Mouse (Mus musculus): ENCODE measurements around the gene Cux2. TPM values are rescaled to one million over a fixed set of nuclear protein-coding genes. Genes with fewer than 3 reads are reported as not detected.
A peak's percentile ranks its signal among the peaks of the same experiment; 100 is the strongest.

Gene Cux2
- total and polyA plus RNA-seq, 3 experiments, result 0.17 TPM; not detected in 2

- DNase-seq (ENCODE audit: extremely low read depth), result no peak
- Histone ChIP-seq H3K79me2 (replicated peaks; ENCODE audit: control insufficient read depth, extremely low read depth, insufficient read depth, poor library complexity, severe bottlenecking) (peaks cover 80% of the 10 kb centered on the region), H3K27me3 (replicated peaks) (no peaks in the 10 kb centered on the region), H3K9me3 (replicated peaks; ENCODE audit: low read length) (peaks cover 2% of the 10 kb centered on the region), H3K9ac (ENCODE audit: insufficient read depth, low read depth) (peak overlapping the region; percentile 39; the same call in 1 of the 2 replicates), H3K4me1 (ENCODE audit: control insufficient read depth in 1 of 2, insufficient read depth in 2 of 2) (peaks cover 25 to 38% of the 10 kb centered on the region in 2 experiments), H3K36me3 (replicated peaks in 1 of 2; ENCODE audit: control insufficient read depth in 1 of 2, insufficient read depth in 1 of 2, low read length in 1 of 2) (peaks cover 47 to 51% of the 10 kb centered on the region in 2 experiments), H3K4me2 (ENCODE audit: insufficient read depth, low read depth, poor library complexity, severe bottlenecking) (peak overlapping the region; percentile 74), H3K4me3 (replicated peaks in 1 of 3; ENCODE audit: low read depth in 2 of 3, low read length in 2 of 3, poor library complexity in 1 of 3) (peak overlapping the region in 2 of 3 experiments; percentile 71 to 86), H3K27ac (ENCODE audit: insufficient read depth, low read depth) (peak overlapping the region; percentile 3; the same call in 1 of the 2 replicates)
- in situ Hi-C loops (cut with MboI; ENCODE audit: low pct_ligation_motif_present, low pct_unique_long_range_greater_than_20kb, low sequenced_read_pairs) (no loop called here), dilution Hi-C loops (cut with MboI; ENCODE audit: extremely low pct_ligation_motif_present, extremely low pct_unique_long_range_greater_than_20kb, low sequenced_read_pairs) (no loop called here)
- TF ChIP-seq IRF4 (IDR thresholded peaks at IDR 0.05; ENCODE audit: low read depth, low read length) (no peak), RCOR1 (conservative IDR thresholded peaks at IDR 0.05; ENCODE audit: low read depth, low read length) (no peak), POLR2A (IDR thresholded peaks at IDR 0.05; ENCODE audit: low read depth, low read length) (no peak), HCFC1 (IDR thresholded peaks at IDR 0.05; ENCODE audit: low read depth, low read length) (no peak), MAZ (IDR thresholded peaks at IDR 0.05; ENCODE audit: low read depth, low read length) (no peak), BHLHE40 (IDR thresholded peaks at IDR 0.05; ENCODE audit: low read depth, low read length) (no peak), NRF1 (IDR thresholded peaks at IDR 0.05; ENCODE audit: low read depth, low read length) (no peak), GABPA (IDR thresholded peaks at IDR 0.05; ENCODE audit: insufficient replicate concordance, low read depth, low read length) (no peak), RAD21 (IDR thresholded peaks at IDR 0.05; ENCODE audit: low read depth, low read length) (no peak), EP300 (IDR thresholded peaks at IDR 0.05; ENCODE audit: low read length) (no peak), USF2 (conservative IDR thresholded peaks at IDR 0.05; ENCODE audit: low read depth, low read length) (no peak), MEF2A (IDR thresholded peaks at IDR 0.05; ENCODE audit: borderline replicate concordance, low read depth, low read length) (no peak), ZKSCAN1 (IDR thresholded peaks at IDR 0.05; ENCODE audit: borderline replicate concordance, low read depth, low read length) (no peak), JUN (IDR thresholded peaks at IDR 0.05; ENCODE audit: insufficient read depth, low read depth, low read length) (no peak), TCF12 (IDR thresholded peaks at IDR 0.05; ENCODE audit: low read depth, low read length) (no peak)
These were observed 217.3 kb downstream of the Cux2 start for GRCm38 (mm10) chr5:121832376-121833155.

GRCm38 (mm10) chr5:121831002-121831601 is 218.8 kb downstream of the Cux2 start:
- dilution Hi-C loops (cut with MboI; ENCODE audit: extremely low pct_ligation_motif_present, extremely low pct_unique_long_range_greater_than_20kb, low sequenced_read_pairs), result no loop called here
- Histone ChIP-seq H3K27ac (ENCODE audit: insufficient read depth, low read depth) (no peak overlapping the region), H3K4me3 (replicated peaks in 1 of 3; ENCODE audit: low read depth in 2 of 3, low read length in 2 of 3, poor library complexity in 1 of 3) (peak overlapping the region in 1 of 3 experiments; percentile 4), H3K9ac (ENCODE audit: insufficient read depth, low read depth) (no peak overlapping the region), H3K4me1 (ENCODE audit: control insufficient read depth in 1 of 2, insufficient read depth in 2 of 2) (peaks cover 31 to 53% of the 10 kb centered on the region in 2 experiments), H3K79me2 (replicated peaks; ENCODE audit: control insufficient read depth, extremely low read depth, insufficient read depth, poor library complexity, severe bottlenecking) (peaks cover 95% of the 10 kb centered on the region), H3K27me3 (replicated peaks) (no peaks in the 10 kb centered on the region), H3K36me3 (replicated peaks in 1 of 2; ENCODE audit: control insufficient read depth in 1 of 2, insufficient read depth in 1 of 2, low read length in 1 of 2) (peaks cover 61 to 66% of the 10 kb centered on the region in 2 experiments), H3K9me3 (replicated peaks; ENCODE audit: low read length) (peaks cover 2% of the 10 kb centered on the region), H3K4me2 (ENCODE audit: insufficient read depth, low read depth, poor library complexity, severe bottlenecking) (no peak overlapping the region)
- DNase-seq (ENCODE audit: extremely low read depth), result no peak
- peak; percentile 89 for TF ChIP-seq ZKSCAN1 (IDR thresholded peaks at IDR 0.05; ENCODE audit: borderline replicate concordance, low read depth, low read length)
- TF ChIP-seq RCOR1 (conservative IDR thresholded peaks at IDR 0.05; ENCODE audit: low read depth, low read length), result no peak
- in situ Hi-C loops (cut with MboI; ENCODE audit: low pct_ligation_motif_present, low pct_unique_long_range_greater_than_20kb, low sequenced_read_pairs), result no loop called here
